Mouse (Mus musculus): ENCODE measurements at regions not wholly inside any gene's neighbourhood (a gene's known extent, or its start where the extent isn't known, plus 50 kb on each side); places are given as distances from the start of the nearest gene placed in this dataset.

DNA sequence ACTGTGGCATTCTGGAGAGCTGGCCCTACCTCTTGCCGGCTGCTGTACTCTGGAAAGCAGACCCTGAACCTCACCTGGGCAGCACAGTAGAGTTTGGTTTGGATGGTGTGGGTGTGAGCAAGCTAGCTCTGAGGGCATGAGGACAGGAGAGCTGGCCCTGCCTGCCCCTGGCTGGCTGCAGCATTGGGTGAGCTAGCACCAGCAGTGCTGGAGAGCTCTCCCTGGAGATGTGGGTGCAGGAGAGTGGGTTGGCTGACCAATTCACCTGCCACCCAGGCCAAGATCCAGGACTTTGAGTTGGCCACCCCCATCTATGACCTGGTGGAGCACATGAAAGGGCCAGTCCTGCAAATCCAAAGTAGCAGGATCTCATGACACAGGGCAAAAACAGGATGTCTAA, 124.3 kb upstream of the Tcf21 start:
- WGBS: 88% methylated on average over 1 of the region's 1 CpGs
- no peak overlapping the region for H3K4me2 ChIP-seq (ENCODE audit: low read depth, low read length)
- H3K4me3 ChIP-seq (ENCODE audit: low read depth, low read length): no peak overlapping the region
- DNase-seq (ENCODE audit: low spot score): no peak
- ATAC-seq (ENCODE audit: low read depth): no peak
- no peaks in the 10 kb centered on the region for H3K27me3 ChIP-seq (replicated peaks; ENCODE audit: control insufficient read depth, insufficient read depth, low read length)
- no peaks in the 10 kb centered on the region for H3K9me3 ChIP-seq (ENCODE audit: control insufficient read depth, low read length)
- no peak overlapping the region for H3K9ac ChIP-seq (ENCODE audit: low read depth, low read length)
- no peak overlapping the region for H3K27ac ChIP-seq (replicated peaks; ENCODE audit: low read depth, low read length)
- H3K4me1 ChIP-seq (ENCODE audit: control insufficient read depth, insufficient read depth, low read length): no peaks in the 10 kb centered on the region
- H3K36me3 ChIP-seq (ENCODE audit: control insufficient read depth, insufficient read depth, low read length): no peaks in the 10 kb centered on the region

- Histone ChIP-seq H3K9me3 (ENCODE audit: control insufficient read depth, low read length) (no peaks in the 10 kb centered on the region), H3K27me3 (replicated peaks; ENCODE audit: control insufficient read depth, insufficient read depth, low read length) (no peaks in the 10 kb centered on the region), H3K4me2 (ENCODE audit: low read depth, low read length) (no peak overlapping the region), H3K36me3 (ENCODE audit: control insufficient read depth, insufficient read depth, low read length) (no peaks in the 10 kb centered on the region), H3K27ac (replicated peaks; ENCODE audit: low read depth, low read length) (no peak overlapping the region), H3K4me3 (ENCODE audit: low read depth, low read length) (no peak overlapping the region), H3K4me1 (ENCODE audit: control insufficient read depth, insufficient read depth, low read length) (peaks cover 5% of the 10 kb centered on the region; the same call in 1 of the 2 replicates), H3K9ac (ENCODE audit: low read depth, low read length) (no peak overlapping the region)
- no peak for DNase-seq (ENCODE audit: low spot score)
- 87% methylated on average over 8 of the region's 8 CpGs for WGBS
- no peak for ATAC-seq (ENCODE audit: low read depth)
Observed at GRCm38 (mm10) chr10:22927977-22928376, 108.0 kb upstream of the Tcf21 start.

- Histone ChIP-seq H3K9ac (ENCODE audit: low read depth, low read length) (no peak overlapping the region), H3K36me3 (ENCODE audit: control insufficient read depth, insufficient read depth, low read length) (no peaks in the 10 kb centered on the region), H3K4me2 (ENCODE audit: low read depth, low read length) (no peak overlapping the region), H3K4me1 (ENCODE audit: control insufficient read depth, insufficient read depth, low read length) (peaks cover 5% of the 10 kb centered on the region; the same call in 1 of the 2 replicates), H3K27ac (replicated peaks; ENCODE audit: low read depth, low read length) (no peak overlapping the region), H3K9me3 (ENCODE audit: control insufficient read depth, low read length) (no peaks in the 10 kb centered on the region), H3K27me3 (replicated peaks; ENCODE audit: control insufficient read depth, insufficient read depth, low read length) (no peaks in the 10 kb centered on the region), H3K4me3 (ENCODE audit: low read depth, low read length) (no peak overlapping the region)
- WGBS: 13% methylated on average over 5 of the region's 5 CpGs
- DNase-seq (ENCODE audit: low spot score): peak; percentile 18
- ATAC-seq (ENCODE audit: low read depth): no peak
Observed at GRCm38 (mm10) chr10:22926099-22926498, 106.1 kb upstream of the Tcf21 start.

- 74% methylated on average over 11 of the region's 11 CpGs for WGBS
- Histone ChIP-seq H3K9me3 (ENCODE audit: control insufficient read depth, low read length) (no peaks in the 10 kb centered on the region), H3K4me1 (ENCODE audit: control insufficient read depth, insufficient read depth, low read length) (peaks cover 3% of the 10 kb centered on the region; the same call in 1 of the 2 replicates), H3K27me3 (replicated peaks; ENCODE audit: control insufficient read depth, insufficient read depth, low read length) (no peaks in the 10 kb centered on the region), H3K27ac (replicated peaks; ENCODE audit: low read depth, low read length) (no peak overlapping the region), H3K4me3 (ENCODE audit: low read depth, low read length) (no peak overlapping the region), H3K9ac (ENCODE audit: low read depth, low read length) (no peak overlapping the region), H3K36me3 (ENCODE audit: control insufficient read depth, insufficient read depth, low read length) (no peaks in the 10 kb centered on the region), H3K4me2 (ENCODE audit: low read depth, low read length) (no peak overlapping the region)
- no peak for ATAC-seq (ENCODE audit: low read depth)
- no peak for DNase-seq (ENCODE audit: low spot score)
Observed at GRCm38 (mm10) chr10:22921035-22921965, 101.3 kb upstream of the Tcf21 start.

- Histone ChIP-seq H3K4me3 (ENCODE audit: low read depth, low read length) (no peak overlapping the region), H3K36me3 (ENCODE audit: control insufficient read depth, insufficient read depth, low read length) (no peaks in the 10 kb centered on the region), H3K27ac (replicated peaks; ENCODE audit: low read depth, low read length) (no peak overlapping the region), H3K4me2 (ENCODE audit: low read depth, low read length) (no peak overlapping the region), H3K9ac (ENCODE audit: low read depth, low read length) (no peak overlapping the region), H3K27me3 (replicated peaks; ENCODE audit: control insufficient read depth, insufficient read depth, low read length) (no peaks in the 10 kb centered on the region), H3K9me3 (ENCODE audit: control insufficient read depth, low read length) (no peaks in the 10 kb centered on the region), H3K4me1 (ENCODE audit: control insufficient read depth, insufficient read depth, low read length) (no peaks in the 10 kb centered on the region)
- ATAC-seq (ENCODE audit: low read depth): no peak
- no peak for DNase-seq (ENCODE audit: low spot score)
- WGBS: 83% methylated on average over 1 of the region's 1 CpGs
Observed at GRCm38 (mm10) chr10:22919869-22920268, 99.9 kb upstream of the Tcf21 start.

DNA sequence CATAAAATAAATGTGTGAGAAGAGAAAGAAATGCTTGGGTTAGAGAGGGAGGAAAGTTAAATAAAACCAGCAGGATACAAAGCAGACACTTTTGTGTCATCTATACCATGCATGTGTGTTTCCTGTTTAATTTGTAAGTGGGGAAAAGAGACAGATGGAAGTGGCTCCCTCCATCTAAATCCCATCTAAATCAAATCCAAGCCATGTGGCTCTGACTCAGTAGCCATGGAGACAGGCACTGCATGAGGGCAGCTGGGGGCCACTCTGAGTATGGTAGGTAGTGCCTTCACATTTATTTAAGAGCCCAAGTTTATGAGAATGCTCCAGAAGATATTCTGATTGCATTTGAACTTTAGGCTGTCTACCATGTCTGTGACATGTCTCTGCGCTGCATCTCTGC, 97.8 kb upstream of the Tcf21 start:
- Histone ChIP-seq H3K36me3 (ENCODE audit: control insufficient read depth, insufficient read depth, low read length) (no peaks in the 10 kb centered on the region), H3K4me2 (ENCODE audit: low read depth, low read length) (no peak overlapping the region), H3K27ac (replicated peaks; ENCODE audit: low read depth, low read length) (no peak overlapping the region), H3K4me1 (ENCODE audit: control insufficient read depth, insufficient read depth, low read length) (no peaks in the 10 kb centered on the region), H3K9me3 (ENCODE audit: control insufficient read depth, low read length) (no peaks in the 10 kb centered on the region), H3K9ac (ENCODE audit: low read depth, low read length) (no peak overlapping the region), H3K4me3 (ENCODE audit: low read depth, low read length) (no peak overlapping the region), H3K27me3 (replicated peaks; ENCODE audit: control insufficient read depth, insufficient read depth, low read length) (no peaks in the 10 kb centered on the region)
- ATAC-seq (ENCODE audit: low read depth) (no peak), DNase-seq (ENCODE audit: low spot score) (no peak)
- 89% methylated on average over 1 of the region's 1 CpGs for WGBS

DNA sequence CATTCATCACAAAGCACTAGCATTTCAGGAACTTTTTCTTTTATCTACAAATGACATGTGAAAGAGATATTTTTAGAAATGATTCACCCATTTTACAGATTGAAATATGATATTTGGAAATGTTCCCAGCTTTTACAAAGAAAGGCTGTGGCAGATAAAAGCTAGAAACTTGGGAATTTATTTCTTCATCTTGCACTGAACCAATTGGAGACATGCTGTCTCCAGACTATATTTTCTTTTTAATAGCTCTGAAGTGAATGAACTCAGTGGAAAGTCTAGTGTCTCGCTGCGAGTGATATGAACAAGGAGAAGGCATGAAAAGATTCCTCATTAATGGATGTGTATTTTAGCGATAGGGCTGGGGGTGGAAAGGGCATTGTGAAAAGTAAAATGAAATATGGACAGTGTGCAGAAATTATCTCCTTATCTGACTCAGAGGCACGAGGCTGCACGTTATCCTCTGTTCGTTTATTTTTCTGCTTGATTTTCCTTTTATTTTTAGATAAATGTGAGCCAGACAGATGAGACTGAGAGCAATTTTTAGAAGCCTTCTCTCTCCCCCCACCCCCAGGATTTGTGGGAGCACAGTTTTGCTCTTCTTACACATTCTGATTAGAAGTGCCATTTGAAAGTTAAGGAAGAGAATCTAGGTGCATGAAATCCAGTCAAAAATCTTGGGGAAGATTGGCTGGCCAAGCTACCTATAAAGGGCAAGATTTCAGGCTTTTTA, 96.0 kb upstream of the Tcf21 start:
- Histone ChIP-seq H3K9me3 (ENCODE audit: control insufficient read depth, low read length) (no peaks in the 10 kb centered on the region), H3K9ac (ENCODE audit: low read depth, low read length) (no peak overlapping the region), H3K27ac (replicated peaks; ENCODE audit: low read depth, low read length) (no peak overlapping the region), H3K36me3 (ENCODE audit: control insufficient read depth, insufficient read depth, low read length) (no peaks in the 10 kb centered on the region), H3K27me3 (replicated peaks; ENCODE audit: control insufficient read depth, insufficient read depth, low read length) (no peaks in the 10 kb centered on the region), H3K4me3 (ENCODE audit: low read depth, low read length) (no peak overlapping the region), H3K4me1 (ENCODE audit: control insufficient read depth, insufficient read depth, low read length) (no peaks in the 10 kb centered on the region), H3K4me2 (ENCODE audit: low read depth, low read length) (no peak overlapping the region)
- DNase-seq (ENCODE audit: low spot score) (no peak), ATAC-seq (ENCODE audit: low read depth) (no peak)
- 62% methylated on average over 6 of the region's 6 CpGs for WGBS

DNA sequence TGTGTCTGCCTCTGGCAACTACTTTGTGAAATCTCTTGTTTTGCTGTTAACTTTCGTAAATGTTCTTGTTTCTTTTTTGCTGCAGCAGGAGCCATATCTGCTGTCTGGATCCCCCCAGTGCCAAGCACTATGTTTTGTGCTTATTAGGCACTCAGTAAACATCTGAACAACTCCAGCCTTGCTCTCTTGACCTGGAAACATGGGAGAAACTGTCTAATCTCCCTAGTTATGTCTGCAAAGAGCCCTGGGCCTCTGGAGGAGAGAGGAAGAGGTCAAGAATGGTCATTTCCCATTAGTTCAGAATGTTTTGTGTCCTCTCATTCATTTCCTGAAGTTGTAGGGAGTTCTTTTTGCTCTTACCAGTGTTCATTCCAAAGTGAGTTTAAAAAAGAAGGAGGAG, 93.1 kb upstream of the Tcf21 start:
- H3K4me3 ChIP-seq (ENCODE audit: low read depth, low read length): no peak overlapping the region
- 79% methylated on average over 1 of the region's 1 CpGs for WGBS
- H3K4me2 ChIP-seq (ENCODE audit: low read depth, low read length): no peak overlapping the region
- no peaks in the 10 kb centered on the region for H3K27me3 ChIP-seq (replicated peaks; ENCODE audit: control insufficient read depth, insufficient read depth, low read length)
- H3K9ac ChIP-seq (ENCODE audit: low read depth, low read length): no peak overlapping the region
- ATAC-seq (ENCODE audit: low read depth) (no peak), DNase-seq (ENCODE audit: low spot score) (no peak)
- H3K36me3 ChIP-seq (ENCODE audit: control insufficient read depth, insufficient read depth, low read length): no peaks in the 10 kb centered on the region
- H3K27ac ChIP-seq (replicated peaks; ENCODE audit: low read depth, low read length): no peak overlapping the region
- H3K4me1 ChIP-seq (ENCODE audit: control insufficient read depth, insufficient read depth, low read length): no peaks in the 10 kb centered on the region
- H3K9me3 ChIP-seq (ENCODE audit: control insufficient read depth, low read length): no peaks in the 10 kb centered on the region

Measured in embryonic facial prominence, embryonic 14.5 days (tissue).